Mouse (Mus musculus) liver, adult 2 months (tissue): ENCODE results near the gene Morn1. TPM values are rescaled to one million over a fixed set of nuclear protein-coding genes. Genes with fewer than 3 reads are reported as not detected.
A peak's percentile ranks its signal among the peaks of the same experiment; 100 is the strongest.

Experiments used
- DNase-seq: peaks from one replicate; pipeline ENCODE4 v3.0.0-alpha.2; 2011; ENCODE audit warnings: low read depth, low spot score; ENCODE audit errors: extremely low read depth
- H3K27ac ChIP-seq: fragments of 200-500 bp; replicated peaks from 2 replicates; pipeline ENCODE4 v1.5.1; 2012; ENCODE audit warnings: low read depth, mild to moderate bottlenecking, control low read depth, inconsistent platforms, low read length; ENCODE audit not compliant: insufficient read depth
- H3K27me3 ChIP-seq: fragments of 200-500 bp; 2 replicates; pipeline ENCODE4 v1.6.1; 2012; ENCODE audit warnings: mild to moderate bottlenecking, moderate library complexity, low read length, inconsistent platforms; ENCODE audit not compliant: control insufficient read depth, insufficient read depth
- H3K36me3 ChIP-seq: fragments of 200-500 bp; 2 replicates; pipeline ENCODE4 v1.6.1; 2012; ENCODE audit warnings: low read length, inconsistent platforms; ENCODE audit not compliant: control insufficient read depth, insufficient read depth
- H3K4me1 ChIP-seq: fragments of 200-500 bp; 2 replicates; pipeline ENCODE4 v1.6.1; 2011; ENCODE audit warnings: low read length; ENCODE audit not compliant: control insufficient read depth, insufficient read depth
- H3K4me3 ChIP-seq: fragments of 200-500 bp; 2 replicates; pipeline ENCODE4 v1.5.1; 2011; ENCODE audit warnings: low read depth, mild to moderate bottlenecking, control low read depth, low read length, moderate library complexity; ENCODE audit not compliant: insufficient read depth
- H3K79me2 ChIP-seq: fragments of 200-500 bp; 2 replicates; pipeline ENCODE4 v1.6.1; 2012; ENCODE audit warnings: inconsistent platforms, mild to moderate bottlenecking, low read length, moderate library complexity; ENCODE audit not compliant: control insufficient read depth, insufficient read depth
- H3K9ac ChIP-seq: fragments of 200-500 bp; 2 replicates; pipeline ENCODE4 v1.6.1; 2012; ENCODE audit warnings: low read depth, mild to moderate bottlenecking, control low read depth, inconsistent platforms, low read length
- CTCF ChIP-seq: fragments of 200-500 bp; IDR thresholded peaks from 2 replicates; pipeline ENCODE4 v1.5.1; 2011; ENCODE audit warnings: low read depth, low read length, control low read depth
- POLR2A ChIP-seq: fragments of 200-500 bp; IDR thresholded peaks from 2 replicates; pipeline ENCODE4 v1.6.1; 2011; ENCODE audit warnings: low read length, control low read depth; ENCODE audit not compliant: insufficient read depth; ENCODE audit errors: extremely low read depth
- WGBS: fragments of 180-500 bp; shearing (Covaris S2); methylation state at CpG from one replicate; pipeline ENCODE4 v1.1.7; 2018; 5-methylcytosine and 5-hydroxymethylcytosine counted together
- polyA plus RNA-seq: library from polyadenylated mRNA; depleted of rRNA; stranded (reverse); fragments of >200 nt; gene quantifications from 2 replicates; pipeline ENCODE4 v1.2.3, GENCODE M21; 2012
- total RNA-seq: library from RNA; depleted of rRNA; stranded (reverse); fragments of >200 nt; gene quantifications from 2 replicates; pipeline ENCODE4 v1.2.3, GENCODE M21; 2014

Morn1 gene
- total and polyA plus RNA-seq, 2 experiments = 3.6 to 4.2 TPM

DNA sequence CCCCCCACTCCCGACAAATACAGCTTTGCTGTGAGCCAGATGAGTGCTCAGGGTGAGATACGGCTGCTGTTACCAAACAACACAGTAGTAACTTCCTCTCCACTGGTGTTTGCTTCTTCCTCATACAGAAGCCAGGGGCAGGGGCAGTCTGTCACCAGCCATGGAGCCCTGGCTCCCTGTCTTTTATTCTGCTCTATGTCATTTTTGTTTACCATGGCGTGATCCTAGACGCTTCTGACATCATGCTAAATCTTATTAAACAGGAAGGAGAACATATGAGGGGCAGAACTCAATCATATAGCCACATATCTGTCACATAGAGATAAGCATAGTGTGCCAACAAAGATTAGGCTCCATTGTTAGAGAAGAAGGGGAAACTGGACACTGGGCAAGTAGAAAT lies 30.2 kb downstream of the Morn1 start:
- H3K79me2 ChIP-seq = no peaks in the 10 kb centered on the region
- H3K27ac ChIP-seq = no peak overlapping the region
- H3K27me3 ChIP-seq = no peaks in the 10 kb centered on the region
- no peak overlapping the region for H3K4me3 ChIP-seq
- WGBS = 83% methylated on average over 4 of the region's 4 CpGs
- no peak overlapping the region for H3K9ac ChIP-seq
- H3K36me3 ChIP-seq = no peaks in the 10 kb centered on the region
- TF ChIP-seq CTCF (no peak), POLR2A (no peak)
- DNase-seq = no peak
- H3K4me1 ChIP-seq = peaks cover 15% of the 10 kb centered on the region

GRCm38 (mm10) chr4:155117396-155117978 lies 31.1 kb downstream of the Morn1 start:
- H3K4me1 ChIP-seq = peaks cover 19% of the 10 kb centered on the region
- no peaks in the 10 kb centered on the region for H3K27me3 ChIP-seq
- no peak overlapping the region for H3K27ac ChIP-seq

DNA sequence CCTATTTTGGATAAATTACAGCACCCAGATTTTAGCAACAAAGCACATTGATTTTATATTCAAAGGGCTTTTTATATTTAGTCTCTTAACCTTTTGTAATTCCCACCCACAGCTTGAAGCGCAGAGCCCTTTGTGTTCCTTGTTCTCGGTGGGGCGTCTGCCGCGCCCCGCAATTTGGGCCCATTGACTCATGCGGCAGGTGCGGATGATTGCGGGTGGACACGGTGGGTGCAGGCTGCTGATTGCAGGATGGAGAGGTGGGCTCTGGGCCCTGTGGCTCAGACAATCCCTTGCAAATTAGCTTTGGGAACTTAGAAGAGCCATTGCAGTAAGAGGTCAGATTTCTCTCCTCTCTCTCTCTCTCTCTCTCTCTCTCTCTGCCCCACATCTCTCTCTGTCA lies 31.9 kb downstream of the Morn1 start:
- peaks cover 19% of the 10 kb centered on the region for H3K4me1 ChIP-seq

More at GRCm38 (mm10) chr4:155117396-155117978, 31.1 kb downstream of the Morn1 start:
- Histone ChIP-seq H3K9ac (no peak overlapping the region), H3K79me2 (no peaks in the 10 kb centered on the region), H3K4me3 (no peak overlapping the region), H3K36me3 (no peaks in the 10 kb centered on the region)
- TF ChIP-seq CTCF (no peak), POLR2A (no peak)
- DNase-seq = no peak
- 93% methylated on average over 6 of the region's 6 CpGs for WGBS

GRCm38 (mm10) chr4:155120038-155120437 lies 33.7 kb downstream of the Morn1 start:
- H3K4me3 ChIP-seq = no peak overlapping the region
- H3K27ac ChIP-seq = peak overlapping the region; percentile 47
- DNase-seq = peak; percentile 7
- H3K9ac ChIP-seq = no peak overlapping the region
- H3K4me1 ChIP-seq = peaks cover 19% of the 10 kb centered on the region
- H3K79me2 ChIP-seq = no peaks in the 10 kb centered on the region
- no peaks in the 10 kb centered on the region for H3K27me3 ChIP-seq
- H3K36me3 ChIP-seq = no peaks in the 10 kb centered on the region
- TF ChIP-seq CTCF = peak; percentile 32
- no peak for TF ChIP-seq POLR2A
- WGBS = 57% methylated on average over 7 of the region's 7 CpGs

More for the DNA sequence above, 31.9 kb downstream of the Morn1 start:
- Histone ChIP-seq H3K79me2 (no peaks in the 10 kb centered on the region), H3K36me3 (no peaks in the 10 kb centered on the region), H3K4me3 (no peak overlapping the region), H3K27me3 (no peaks in the 10 kb centered on the region), H3K9ac (no peak overlapping the region), H3K27ac (no peak overlapping the region)
- DNase-seq = no peak
- no peak for TF ChIP-seq POLR2A
- 97% methylated on average over 10 of the region's 10 CpGs for WGBS

DNA sequence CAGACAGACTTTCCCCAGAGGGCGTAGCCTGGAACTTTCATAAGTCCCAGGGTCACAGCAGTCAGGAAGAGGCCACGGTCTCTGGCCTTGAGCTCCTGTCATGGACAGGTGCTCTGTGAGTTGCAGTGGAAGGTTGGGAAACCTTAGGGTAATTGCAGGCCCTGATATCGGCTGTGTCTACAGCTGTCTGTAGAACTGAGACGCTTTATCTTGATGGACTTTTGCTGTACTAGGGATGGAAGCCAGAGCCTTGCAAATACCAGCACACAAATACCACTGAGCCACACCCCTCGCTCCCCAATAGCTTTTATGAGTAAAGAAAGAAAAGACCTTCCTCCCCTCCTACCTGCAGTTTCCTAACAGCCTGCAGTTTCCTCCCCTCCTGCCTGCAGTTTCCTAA lies 34.2 kb downstream of the Morn1 start:
- Histone ChIP-seq H3K79me2 (no peaks in the 10 kb centered on the region), H3K4me3 (no peak overlapping the region), H3K4me1 (peaks cover 19% of the 10 kb centered on the region), H3K27me3 (no peaks in the 10 kb centered on the region), H3K27ac (peak overlapping the region; percentile 35; the same call in 1 of the 2 replicates), H3K36me3 (no peaks in the 10 kb centered on the region), H3K9ac (peak overlapping the region; percentile 13; the same call in 1 of the 2 replicates)
- DNase-seq = peak; percentile 97
- WGBS = 23% methylated on average over 5 of the region's 5 CpGs
- TF ChIP-seq POLR2A = no peak
- TF ChIP-seq CTCF = no peak

GRCm38 (mm10) chr4:155121222-155121621 lies 34.8 kb downstream of the Morn1 start:
- Histone ChIP-seq H3K4me1 (peaks cover 19% of the 10 kb centered on the region), H3K4me3 (no peak overlapping the region), H3K9ac (peak overlapping the region; percentile 13; the same call in 1 of the 2 replicates)

More at GRCm38 (mm10) chr4:155121222-155121621, 34.8 kb downstream of the Morn1 start:
- no peaks in the 10 kb centered on the region for H3K36me3 ChIP-seq
- peak overlapping the region; percentile 35; the same call in 1 of the 2 replicates for H3K27ac ChIP-seq
- no peaks in the 10 kb centered on the region for H3K79me2 ChIP-seq
- WGBS = 70% methylated on average over 6 of the region's 6 CpGs
- peak; percentile 8 for DNase-seq
- TF ChIP-seq CTCF (no peak), POLR2A (no peak)
- H3K27me3 ChIP-seq = no peaks in the 10 kb centered on the region
